Mouse (Mus musculus): ENCODE data around the gene Slc2a10.

- TF ChIP-seq FLI1 (IDR thresholded peaks at IDR 0.05; ENCODE audit: low read length) = no peak
- no peak for TF ChIP-seq GATA1 (IDR thresholded peaks at IDR 0.05; ENCODE audit: borderline replicate concordance, low read length)
Measured at GRCm38 (mm10) chr2:165510466-165510865, 6.9 kb downstream of the Slc2a10 start.

Measured in megakaryocyte, embryonic 14.5 days (primary cell).